Mouse (Mus musculus) lung, postnatal 4 days (tissue): ENCODE results near the gene Pik3c2a.
A peak's percentile ranks its signal among the peaks of the same experiment; 100 is the strongest.
"Not testable (repeated sequence)": the region's sequence is repeated elsewhere in the genome, so short reads cannot be mapped to it uniquely, and the experiment has no call there.

Experiments used
- DNase-seq, 2 experiments: peaks; one replicate each; pipeline ENCODE4 v3.0.0; 2021

Pik3c2a gene

GRCm38 (mm10) chr7:116387389-116387788 lies 55.9 kb downstream of the Pik3c2a start:
- not testable (repeated sequence) for DNase-seq

- DNase-seq: not testable (repeated sequence)
Measured at GRCm38 (mm10) chr7:116379181-116379580, 64.1 kb downstream of the Pik3c2a start.

DNA sequence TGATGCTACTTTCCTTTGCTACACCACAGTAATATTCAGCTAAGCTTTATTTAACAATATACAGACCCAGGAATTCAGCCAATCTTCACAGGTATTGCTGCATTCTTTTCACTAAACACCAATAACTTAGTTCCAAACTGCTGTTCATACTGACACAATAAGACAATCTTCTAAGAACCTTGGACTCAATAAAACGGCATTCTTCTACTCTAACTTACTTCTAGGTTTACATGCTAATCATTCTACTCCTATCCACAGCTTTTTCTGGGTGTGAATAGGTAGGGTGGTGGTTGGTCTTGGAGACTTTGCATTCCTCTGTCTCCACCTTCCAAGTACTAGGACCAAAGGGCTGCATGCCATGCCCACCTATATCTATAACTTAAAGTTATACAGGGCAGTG lies 69.0 kb downstream of the Pik3c2a start:
- no peak for DNase-seq

DNA sequence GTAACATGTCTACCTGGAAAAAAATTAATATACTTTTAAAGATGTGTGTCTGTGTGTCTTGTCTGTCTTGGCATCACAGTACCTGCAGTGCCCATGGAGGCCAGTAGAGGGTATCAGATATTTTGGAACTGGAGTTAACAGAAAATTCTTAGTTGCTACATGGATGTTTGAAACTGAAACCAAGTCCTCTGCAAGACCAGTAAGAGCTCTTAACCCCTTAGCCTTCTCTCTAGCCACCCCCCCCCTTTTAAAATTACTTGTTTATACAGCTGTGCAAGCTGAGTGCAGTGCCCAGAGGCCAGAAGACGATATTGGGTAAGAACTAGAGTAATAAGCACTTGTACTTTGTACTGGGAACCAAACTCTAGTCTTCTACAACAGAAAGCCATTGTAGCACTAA lies 107.0 kb downstream of the Pik3c2a start:
- peak; percentile 51 to 79 for DNase-seq

DNA sequence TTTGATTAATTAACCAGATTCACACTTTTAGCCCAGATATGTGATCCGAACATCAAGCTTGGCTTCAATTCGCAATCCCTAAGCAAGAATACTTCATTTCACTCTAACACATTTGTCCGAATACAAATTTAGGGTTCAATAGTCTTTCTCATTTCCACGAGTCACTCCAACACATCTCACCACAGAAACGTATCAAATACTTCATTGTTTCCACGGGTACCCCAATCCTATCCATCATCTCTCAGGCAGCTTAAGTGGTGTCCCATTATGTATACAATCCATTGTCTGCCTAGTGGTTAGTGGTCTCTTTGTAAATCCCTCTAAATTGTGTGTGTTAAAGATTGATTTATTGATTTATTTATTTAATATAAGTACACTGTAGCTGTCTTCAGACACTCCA lies 108.1 kb downstream of the Pik3c2a start:
- no peak for DNase-seq

- no peak for DNase-seq
Measured at GRCm38 (mm10) chr7:116334669-116335038, 108.6 kb downstream of the Pik3c2a start.

DNA sequence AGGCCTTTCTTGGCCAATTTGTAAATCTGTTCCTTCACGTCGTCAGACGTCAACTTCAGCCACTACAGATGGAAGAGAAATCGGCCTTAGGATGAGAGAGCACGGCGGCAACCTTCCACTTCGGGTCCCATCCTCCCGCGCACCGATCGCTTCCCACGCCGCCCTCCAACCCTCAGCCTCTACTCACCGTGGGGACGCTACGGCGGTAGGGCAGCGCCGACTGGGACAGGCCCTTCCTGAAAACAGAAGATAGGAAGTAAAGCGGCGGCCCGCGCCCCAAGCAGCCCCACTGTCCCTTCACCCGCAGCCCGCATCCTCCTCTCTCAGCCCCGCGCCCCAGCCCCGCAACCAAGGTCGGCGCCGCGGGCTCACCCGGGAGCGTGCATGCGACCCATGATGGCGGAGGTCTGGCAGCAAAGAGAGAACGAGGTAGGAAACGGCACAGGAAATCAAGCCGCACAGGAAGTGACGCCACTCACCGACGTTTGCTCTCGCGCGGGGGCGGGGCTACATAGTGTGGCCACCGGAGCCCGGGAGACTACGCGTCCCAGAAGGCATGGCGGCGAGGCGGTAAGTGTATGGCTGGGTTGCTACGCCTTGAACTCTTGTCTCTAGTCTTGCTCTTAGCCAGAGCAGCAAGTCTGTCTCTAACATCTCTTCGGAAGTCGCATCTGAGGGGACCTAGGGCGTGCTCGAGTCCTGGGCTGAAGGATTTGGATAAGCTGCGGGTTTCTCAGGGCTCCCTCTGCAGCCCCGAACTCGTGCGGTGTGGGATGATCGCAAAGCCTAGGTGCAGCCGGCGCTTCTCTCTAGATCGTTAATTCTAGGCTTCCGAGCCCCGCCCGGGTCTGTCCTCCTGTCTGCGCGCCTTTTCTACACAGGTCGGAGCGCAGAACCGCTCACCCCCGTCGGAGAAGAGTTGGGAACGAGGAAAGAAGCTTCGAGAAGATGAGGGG lies 109.3 kb downstream of the Pik3c2a start, which contains the start of gene Rps13:
Gene Rps13, minus strand, starts transcription at position 483 of the 956 bp plus-strand sequence.
- DNase-seq: peak; percentile 98

- no peak for DNase-seq
Measured at GRCm38 (mm10) chr7:116331246-116331645, 112.0 kb downstream of the Pik3c2a start.

- no peak for DNase-seq
Measured at GRCm38 (mm10) chr7:116329858-116330257, 113.4 kb downstream of the Pik3c2a start.

DNA sequence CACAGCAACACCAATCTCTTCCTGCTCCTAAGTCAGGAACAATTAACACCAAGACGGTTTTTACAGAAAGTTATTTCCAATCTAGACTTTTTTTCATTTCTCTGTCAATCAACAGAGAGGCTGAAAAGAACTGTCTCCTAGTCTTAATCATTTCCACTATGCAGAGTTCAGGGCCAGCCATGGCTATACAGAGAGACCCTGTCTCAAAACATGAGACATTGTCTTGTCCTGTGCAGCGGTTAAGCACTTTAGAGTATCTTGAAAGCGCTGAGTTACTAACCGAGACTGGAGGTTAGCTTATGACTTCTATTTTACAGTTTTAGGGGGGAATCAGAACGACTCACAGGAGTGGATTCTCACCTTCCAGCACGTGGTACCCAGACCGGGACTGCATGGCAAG lies 114.5 kb downstream of the Pik3c2a start:
- no peak for DNase-seq

GRCm38 (mm10) chr7:116327901-116328300 lies 115.3 kb downstream of the Pik3c2a start:
- no peak for DNase-seq

DNA sequence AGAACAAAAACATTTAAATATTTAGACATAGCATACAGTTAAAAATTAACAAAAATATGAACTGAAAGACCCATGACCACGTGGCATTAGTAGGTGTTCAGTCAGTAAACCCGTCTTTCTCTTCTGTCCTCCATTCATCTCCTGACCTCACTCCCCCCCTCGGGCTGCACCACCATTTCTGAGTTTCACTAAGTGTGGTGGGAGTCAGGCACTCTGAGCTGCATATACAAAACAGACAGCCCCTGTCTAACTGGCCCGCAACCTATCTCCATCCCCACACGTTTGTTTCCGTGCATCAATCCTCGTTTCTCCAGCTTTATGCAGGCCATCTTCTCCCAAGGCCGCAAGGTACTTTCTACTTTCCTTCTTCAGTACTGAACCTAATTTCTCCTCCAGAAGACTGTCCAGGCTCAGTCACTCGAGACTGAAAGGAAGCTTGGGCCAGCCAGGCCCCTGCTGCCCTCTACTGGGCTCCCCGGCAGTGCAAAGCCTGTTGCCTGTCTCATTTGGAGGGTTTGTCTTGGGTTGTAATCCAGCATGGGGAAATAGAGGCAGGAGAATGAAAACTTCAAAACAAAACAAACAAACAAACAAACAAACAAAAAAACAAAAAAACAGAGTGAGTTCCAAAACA lies 119.8 kb downstream of the Pik3c2a start:
- peak; percentile 77 to 79 for DNase-seq

DNA sequence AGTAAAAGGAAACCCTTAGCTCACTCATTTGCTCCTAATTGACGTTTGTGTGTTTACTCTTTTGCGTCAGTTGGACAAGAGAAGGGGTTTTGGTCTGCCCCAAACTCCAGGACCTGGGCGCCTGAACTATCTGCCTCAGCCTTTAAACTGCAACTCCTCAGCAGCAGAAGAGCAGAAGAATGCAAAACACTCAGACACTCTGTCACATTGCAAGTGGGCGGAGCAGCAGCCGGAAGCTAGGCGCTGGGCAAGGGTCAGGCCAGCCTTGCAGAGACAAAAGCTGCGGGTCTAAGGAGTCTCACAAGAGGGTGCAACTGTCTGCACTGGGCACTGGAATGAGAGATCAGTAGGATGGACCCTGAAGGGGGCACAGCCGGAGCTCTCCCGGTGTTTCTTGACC lies 133.8 kb downstream of the Pik3c2a start:
- peak; percentile 36 to 64 for DNase-seq

- peak; percentile 18 to 34 for DNase-seq
Measured at GRCm38 (mm10) chr7:116308632-116308991, 134.6 kb downstream of the Pik3c2a start.

DNA sequence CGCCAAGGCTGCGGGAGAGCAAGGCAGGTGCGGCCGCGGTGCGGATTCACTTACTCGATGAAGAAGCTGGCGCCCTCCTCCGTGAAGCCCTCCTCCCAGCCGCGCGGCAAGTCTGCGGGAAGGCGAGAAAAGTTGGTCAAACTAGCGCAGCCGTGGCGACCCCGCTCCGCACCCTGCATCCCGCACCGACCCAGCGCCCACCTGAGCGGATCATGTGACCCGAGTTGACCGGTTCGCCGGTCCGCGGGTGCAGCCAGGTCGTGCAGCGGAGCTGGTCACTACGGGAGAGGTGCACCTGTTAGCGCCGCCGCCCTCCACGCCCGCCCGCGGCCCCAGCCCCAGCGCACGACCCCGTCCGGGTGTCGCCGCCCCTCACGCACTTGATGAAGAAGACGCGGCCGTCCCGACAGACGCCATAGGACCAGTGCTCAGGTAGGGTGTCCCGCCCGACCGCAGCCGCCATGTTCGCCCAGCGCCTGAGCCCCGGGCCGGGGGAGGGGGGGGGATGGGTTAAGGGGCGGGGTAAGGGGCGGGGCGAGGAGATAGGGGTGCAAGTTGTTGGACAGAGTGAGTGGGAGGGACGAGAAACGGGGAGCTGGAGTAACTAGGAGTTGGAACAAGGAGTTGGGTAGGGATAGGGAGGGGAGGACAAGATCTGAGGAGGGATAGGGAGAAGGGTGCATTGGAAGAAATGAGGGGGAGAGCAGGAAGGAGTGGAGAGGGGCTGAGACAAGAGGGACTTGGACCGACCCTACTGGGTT lies 135.2 kb downstream of the Pik3c2a start, which contains the start of gene Plekha7:
Gene Plekha7, minus strand, starts transcription at position 506 of the 761 bp plus-strand sequence.
- peak; percentile 49 to 63 for DNase-seq

- peak; percentile 77 for DNase-seq
Measured at GRCm38 (mm10) chr7:116307099-116307870, 136.0 kb downstream of the Pik3c2a start.

- DNase-seq: no peak
Measured at GRCm38 (mm10) chr7:116306601-116307000, 136.6 kb downstream of the Pik3c2a start.

DNA sequence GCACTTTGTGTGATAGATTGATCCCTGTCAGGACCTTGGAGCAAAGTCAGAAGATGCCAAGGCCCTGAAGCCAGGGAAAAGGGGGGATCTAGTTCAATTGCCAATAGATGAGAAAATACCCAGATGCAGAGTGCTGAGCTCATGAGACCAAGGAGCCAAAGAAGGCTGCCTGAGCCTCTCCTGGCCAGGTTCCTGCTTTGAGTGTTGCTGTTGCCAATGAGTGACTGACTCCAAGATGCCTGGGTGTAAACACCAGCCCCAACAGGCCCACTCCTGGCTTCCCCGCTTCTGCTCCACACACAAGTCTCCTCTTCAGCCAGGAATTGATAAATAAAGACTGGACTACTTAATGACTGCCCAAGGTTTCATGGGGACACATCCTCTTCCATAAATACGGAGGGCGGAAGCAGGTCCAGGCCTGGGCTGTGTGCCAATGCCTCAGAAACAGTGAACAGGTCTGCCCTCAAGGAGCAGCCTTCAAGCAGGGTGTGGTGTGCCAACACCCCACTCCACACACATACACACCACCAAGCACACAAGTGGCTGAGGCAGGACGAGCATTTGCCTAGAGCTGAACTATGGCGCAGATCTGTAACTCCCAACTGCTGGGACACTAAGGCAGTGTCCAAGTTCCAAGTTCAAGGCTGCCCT lies 141.5 kb downstream of the Pik3c2a start:
- no peak for DNase-seq

DNA sequence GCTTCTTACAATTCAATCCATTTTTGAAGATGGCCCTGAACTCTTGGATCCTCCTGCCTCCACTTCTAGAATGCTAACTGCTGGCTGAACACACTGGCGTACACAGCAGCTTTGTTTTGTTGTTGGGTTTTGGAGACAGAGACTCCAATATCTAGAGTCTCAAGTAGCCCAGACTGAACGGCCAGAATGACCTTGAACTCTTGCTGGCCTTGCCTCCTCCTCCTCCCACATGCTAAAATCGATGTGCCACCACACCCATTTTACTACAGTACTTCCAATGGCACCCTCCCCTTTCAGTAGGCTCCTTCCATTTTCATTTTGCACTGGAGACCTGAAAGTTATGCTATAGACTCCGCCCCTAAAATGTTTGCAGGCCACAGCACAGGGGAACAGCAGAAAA lies 142.1 kb downstream of the Pik3c2a start:
- no peak for DNase-seq

- no peak for DNase-seq
Measured at GRCm38 (mm10) chr7:116298851-116299250, 144.4 kb downstream of the Pik3c2a start.

DNA sequence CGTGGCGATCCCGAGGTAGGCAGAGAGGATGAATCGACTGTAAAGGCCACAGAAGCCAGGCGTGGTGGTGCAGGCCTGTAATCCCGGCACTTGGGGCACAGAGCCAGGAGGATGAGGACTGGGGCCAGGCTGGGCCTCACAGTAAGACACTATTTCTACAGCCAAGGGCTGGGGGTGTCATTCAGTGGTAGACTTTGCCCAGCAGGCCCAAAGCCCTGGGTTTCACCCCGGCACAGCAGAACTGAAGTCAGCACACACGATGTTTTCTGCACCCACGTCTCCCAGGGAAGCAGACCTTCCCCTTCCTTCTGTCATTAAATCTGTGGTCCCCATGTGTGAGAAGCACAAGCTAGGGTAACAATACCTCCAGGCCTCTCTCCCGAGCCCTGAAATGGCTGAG lies 144.9 kb downstream of the Pik3c2a start:
- DNase-seq: no peak

DNA sequence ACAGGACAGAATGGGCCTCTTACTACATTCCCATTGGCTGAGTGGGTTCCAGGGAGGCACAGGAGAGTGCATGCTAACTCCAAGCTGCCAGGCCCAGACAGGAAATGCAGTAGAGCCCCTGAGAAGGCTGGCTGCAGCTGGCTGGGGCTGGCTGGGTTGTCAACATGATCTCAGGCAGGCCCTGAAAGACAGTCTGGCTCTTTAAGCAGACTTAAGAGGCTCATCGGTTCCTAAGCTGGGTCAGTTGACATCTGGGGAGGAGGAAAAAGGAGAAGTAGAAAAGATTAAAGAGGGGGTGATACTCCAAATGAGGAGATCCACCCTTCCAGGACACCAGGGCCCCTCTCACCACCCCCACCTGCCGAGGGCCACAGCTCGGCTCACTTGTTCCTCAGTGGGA lies 148.3 kb downstream of the Pik3c2a start:
- DNase-seq: no peak
